Mouse (Mus musculus): ENCODE results near the gene Slc25a30.

Gene Slc25a30

DNA sequence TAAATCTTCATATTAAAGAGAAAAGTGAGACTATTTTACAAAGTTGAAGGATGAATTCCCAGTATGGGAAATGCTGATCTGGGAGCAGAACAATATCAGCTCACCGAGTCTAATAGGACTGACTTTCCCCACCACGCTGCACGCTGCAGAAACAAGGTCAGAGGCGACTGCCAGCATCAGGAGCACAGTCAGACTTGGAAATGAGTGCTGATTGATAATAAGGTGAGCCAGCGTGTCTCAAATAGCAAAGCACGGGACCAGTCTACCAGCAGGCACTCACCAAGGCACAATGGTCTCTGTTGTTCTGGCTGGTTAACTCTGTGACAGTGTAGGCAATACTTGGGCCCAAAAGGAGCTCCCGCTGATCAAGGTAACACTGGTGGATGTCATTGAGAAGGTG is 54.2 kb downstream of the Slc25a30 start:
- DNase-seq: no peak

DNA sequence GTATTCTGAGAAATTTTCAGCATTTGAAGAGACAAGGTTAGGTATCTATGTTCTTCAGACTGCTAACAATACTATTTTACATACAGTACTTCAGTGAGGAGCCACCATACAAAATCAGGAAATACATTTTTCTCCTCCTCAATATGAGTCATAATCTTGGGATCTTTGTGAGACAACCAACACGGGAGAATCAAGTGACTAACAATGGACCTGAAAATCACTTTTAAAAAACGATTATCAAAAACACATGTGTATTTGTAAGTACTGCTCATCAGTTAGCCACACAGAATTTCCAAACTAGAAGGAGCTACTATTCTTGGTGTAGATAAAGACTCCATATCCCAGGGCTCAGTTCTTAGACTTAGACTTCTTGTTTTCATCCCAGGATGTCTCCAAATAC is 55.5 kb downstream of the Slc25a30 start:
- DNase-seq: no peak

DNA sequence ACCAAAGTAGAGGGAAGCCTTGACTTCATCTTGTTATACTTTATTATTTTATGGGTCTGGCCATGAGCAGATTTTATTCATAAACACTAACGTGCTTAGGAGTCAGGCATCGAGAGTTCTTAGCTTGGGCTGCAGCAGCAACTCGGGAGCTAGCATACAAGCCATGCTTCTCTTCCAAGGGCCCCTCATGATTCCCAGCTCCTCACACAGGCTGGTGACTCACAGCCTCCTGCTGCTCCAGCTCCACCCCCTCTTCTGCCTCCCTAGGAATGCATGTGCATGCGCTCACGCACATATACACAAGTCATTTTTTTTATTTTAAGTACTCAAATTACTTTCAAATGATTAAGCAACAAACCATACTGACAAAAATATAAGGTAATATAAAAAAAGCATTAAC is 58.7 kb downstream of the Slc25a30 start:
- no peak for DNase-seq

DNA sequence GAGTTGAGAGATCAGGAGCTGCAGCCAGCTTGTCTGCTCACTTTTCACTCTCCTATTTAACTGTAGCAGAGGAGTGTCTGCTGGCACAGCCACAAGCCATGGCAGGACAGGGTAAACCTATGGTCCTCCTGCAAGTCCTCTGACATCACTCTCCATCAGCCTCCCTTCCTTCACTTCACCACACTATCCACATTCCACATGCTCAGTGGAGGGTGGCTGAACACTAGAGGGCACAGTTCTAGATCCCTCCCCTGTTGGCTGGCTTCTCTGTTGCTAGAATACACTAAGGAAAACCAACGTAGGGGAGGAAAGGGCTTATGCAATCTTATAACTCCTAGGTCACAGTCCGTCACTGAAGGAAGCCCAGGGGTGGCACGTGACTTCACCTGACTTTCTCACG is 59.8 kb downstream of the Slc25a30 start:
- DNase-seq: no peak

DNA sequence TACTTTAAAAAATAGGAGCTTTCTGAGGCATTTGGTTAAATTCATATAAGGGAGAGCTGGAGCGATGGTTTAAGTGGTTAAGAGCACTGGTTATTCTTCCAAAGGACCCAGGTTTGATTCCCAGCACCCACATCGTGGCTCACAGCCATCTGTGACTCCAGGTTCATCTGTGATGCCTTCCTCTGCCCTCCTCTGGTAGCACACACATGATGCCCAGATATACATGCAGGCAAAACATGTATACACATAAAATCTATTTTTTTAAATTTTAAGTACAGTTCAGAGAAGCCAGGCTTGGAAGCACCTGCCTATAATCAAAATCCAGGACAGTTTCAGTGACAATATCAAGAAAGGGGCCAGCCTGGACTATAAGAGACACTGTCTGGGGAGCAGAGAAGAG is 64.0 kb downstream of the Slc25a30 start:
- no peak for DNase-seq

DNA sequence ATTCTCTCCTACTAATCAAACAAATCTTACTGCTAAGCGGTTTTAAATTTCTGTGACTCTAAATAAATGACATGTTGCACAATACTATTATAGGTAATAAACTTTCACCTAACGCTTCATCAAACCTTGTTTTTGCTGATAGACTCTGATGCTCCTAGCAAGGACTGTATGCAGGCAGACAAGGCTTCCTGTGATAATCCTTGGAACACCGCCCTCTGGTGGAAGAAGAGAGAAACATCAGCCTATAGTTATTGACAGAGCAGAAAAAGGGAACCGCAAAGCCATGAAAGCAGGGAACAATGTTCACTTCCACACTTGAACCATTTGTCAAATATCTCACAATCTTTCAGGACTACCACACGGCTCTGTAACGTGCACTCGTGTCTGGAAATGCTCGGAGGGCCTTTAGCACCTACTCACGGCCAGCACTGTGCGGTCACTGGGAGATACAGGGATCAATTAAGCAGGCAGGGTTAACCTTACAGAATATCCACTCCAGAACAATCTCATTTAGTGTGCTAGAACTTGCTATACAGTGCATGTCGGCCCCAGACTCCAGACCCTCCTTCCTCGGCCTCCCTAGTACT is 64.8 kb downstream of the Slc25a30 start:
- DNase-seq: peak; percentile 50

DNA sequence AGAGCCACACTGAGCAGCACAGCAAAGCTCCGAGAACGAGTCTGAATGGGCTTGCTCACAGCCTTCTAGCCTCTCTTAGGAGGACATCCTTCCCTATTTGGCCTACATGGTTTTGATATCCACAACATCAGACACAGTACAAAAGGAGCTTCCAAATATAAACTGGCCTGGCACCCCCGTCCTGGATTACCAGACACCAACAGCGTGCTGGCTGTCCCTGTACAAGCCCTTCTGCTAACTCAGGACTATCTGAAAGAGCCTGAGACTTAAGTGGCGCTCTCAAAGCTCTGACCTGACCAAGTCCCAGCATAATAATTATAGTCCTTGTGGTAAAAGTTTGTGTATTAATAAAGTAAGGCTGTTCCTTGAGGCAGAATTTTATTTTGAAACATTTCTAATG is 66.7 kb downstream of the Slc25a30 start:
- no peak for DNase-seq

DNA sequence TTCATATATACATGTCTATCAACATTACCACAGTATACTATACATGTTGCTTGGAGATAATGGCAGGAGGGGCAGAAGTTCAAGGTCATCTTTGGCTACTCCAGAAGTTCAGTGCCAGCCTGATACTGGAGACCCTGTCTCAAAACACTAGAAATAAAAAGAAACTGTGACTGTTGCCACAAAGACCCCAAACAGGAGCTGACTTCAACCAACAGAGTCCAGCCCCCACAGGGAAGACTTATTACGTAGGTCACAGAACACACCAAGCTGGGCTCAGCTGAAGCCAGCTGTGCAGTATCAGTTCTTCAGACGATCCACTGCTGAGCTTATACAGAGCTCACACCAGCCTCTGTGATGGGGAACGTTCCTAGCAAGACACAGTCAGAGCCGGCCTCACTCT is 70.4 kb downstream of the Slc25a30 start:
- DNase-seq: no peak

DNA sequence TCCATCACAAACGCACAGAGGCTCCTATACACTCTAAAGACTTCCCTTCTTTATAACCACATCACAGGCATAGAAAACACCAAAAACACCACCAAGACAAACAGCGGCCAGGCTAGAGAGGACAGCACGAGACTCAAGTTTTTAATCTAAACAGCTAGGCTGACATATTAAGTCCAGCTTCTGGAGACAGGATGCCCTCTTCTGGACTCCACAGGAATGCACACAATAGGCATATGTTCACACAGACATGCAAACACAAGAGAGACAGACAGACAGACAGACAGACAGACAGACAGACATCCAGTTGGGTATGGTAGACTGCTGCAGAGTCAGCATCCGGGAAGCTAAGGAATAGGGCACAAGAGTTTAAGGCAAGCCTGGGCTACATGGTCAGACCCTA is 73.2 kb downstream of the Slc25a30 start:
- no peak for DNase-seq

DNA sequence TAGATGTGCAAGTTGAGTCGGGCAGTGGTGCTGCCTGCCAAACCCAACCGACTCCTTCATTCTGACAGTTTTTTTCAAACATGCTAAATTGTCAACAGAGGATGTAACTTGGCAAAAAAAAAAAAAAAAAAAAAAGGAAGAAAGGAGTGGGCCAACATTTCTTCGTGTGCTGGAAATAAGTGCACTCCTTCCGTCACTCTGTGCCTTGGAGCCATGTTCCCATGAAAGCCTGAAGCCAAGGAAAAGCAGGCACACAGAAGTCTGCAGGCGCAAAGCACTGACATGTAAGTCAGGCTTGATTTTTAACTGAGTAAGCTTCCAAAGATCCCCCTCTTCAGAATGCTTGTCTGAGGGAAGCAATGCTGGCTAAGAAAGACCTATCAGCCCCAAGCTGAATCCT is 74.2 kb downstream of the Slc25a30 start:
- no peak for DNase-seq

DNA sequence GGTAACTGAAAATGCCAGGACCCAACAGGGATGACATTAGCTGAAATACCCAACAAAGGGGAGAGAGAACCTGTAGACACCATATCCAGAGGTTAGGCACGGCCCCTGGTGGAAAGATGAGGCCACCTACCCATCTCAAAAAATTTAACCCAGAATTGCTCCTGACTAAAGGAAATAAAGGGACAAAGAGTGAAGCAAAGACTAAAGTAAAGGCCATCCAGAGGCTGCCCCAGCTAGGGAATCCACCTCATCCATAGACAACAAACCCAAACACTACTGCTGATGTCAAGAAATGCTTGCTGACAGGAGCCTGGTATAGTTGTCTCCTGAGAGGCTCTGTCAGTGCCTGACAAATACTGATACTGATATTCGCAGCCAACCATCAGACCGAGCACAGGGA is 75.1 kb downstream of the Slc25a30 start:
- no peak for DNase-seq
